Mouse (Mus musculus) ovary, postnatal 10 days (tissue): ENCODE data around the gene Trappc3.

Experiments used
- DNase-seq: peaks from one replicate; pipeline ENCODE4 v3.0.0; 2022; ENCODE audit warnings: low spot score

Gene Trappc3

GRCm38 (mm10) chr4:126251655-126252254 is 10.4 kb upstream of the Trappc3 start:
- no peak for DNase-seq

DNA sequence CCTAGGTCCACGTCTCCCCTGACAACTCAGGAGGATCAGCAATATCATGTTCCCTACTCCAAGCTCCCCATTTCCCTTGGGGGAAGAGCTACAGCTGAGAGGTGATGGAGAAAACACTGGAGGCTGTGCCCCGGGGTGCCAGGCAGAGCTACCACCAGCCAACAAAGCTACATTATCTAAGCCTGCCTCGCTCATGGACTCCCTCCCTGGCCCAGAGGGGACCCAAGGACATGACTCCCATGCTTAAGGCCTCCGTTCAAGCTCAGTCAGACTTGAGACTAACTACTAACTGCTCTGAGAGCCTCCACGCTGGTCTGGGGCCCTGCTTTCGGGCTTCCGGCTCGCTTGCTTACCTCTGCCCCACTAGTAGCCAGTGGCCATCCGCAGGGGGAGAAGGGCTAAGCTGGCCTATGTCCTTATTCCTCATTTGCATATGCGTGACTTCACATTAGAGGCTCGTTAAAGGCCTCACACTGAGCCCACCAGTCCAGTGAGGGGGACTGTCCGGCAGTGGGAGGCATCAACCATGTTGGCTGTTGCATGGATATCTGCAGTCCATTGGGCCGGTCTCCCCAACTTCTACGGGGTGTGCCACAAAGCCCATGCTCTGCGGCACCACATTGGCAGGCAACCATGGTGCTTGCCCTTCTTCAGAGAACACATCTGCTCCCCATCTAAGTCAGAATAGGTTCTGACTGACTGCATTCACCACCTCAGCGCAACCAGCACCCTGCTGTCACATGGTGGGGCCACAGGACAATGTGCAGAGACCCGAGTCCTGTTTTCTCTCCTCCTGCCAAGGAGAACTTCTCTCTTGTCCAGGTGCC is 9.5 kb upstream of the Trappc3 start:
- no peak for DNase-seq

DNA sequence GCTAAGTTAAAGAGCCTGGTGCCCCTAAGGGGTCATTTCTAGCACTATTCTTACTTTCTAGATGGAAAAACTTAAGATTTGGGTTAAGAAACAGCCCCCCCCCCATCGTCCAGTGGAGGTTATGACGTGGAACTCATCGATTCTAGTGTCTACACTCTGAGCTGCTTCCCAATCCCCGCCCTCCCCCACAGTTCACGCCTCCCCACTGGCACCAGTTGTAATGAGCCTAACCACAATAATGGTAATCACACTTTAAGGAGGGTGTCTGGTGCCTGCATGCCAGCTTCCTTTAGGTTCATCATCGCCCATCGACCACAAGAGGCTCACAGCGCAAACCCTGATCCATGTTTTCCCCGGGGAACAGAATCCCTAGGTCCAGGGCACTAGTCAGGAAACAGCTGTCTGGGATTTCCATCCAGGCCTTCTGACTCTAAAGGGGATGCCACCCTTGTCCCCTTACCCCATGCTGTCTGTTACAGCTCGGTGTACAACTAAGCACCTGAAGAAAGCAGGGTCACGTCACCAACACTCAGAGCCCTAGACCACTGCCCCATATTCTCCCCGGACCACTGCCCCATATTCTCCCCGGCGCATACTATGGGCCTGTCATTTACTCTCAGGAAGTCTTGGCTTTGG is 8.4 kb upstream of the Trappc3 start:
- no peak for DNase-seq

GRCm38 (mm10) chr4:126254315-126255112 is 7.6 kb upstream of the Trappc3 start:
- no peak for DNase-seq

- no peak for DNase-seq
These were observed 6.8 kb upstream of the Trappc3 start for GRCm38 (mm10) chr4:126255113-126256001.

GRCm38 (mm10) chr4:126256131-126256791 is 5.9 kb upstream of the Trappc3 start, which contains the start of gene Map7d1:
TSS of gene Map7d1 (minus strand) at chr4:126256343.
- DNase-seq: peak; percentile 88

DNA sequence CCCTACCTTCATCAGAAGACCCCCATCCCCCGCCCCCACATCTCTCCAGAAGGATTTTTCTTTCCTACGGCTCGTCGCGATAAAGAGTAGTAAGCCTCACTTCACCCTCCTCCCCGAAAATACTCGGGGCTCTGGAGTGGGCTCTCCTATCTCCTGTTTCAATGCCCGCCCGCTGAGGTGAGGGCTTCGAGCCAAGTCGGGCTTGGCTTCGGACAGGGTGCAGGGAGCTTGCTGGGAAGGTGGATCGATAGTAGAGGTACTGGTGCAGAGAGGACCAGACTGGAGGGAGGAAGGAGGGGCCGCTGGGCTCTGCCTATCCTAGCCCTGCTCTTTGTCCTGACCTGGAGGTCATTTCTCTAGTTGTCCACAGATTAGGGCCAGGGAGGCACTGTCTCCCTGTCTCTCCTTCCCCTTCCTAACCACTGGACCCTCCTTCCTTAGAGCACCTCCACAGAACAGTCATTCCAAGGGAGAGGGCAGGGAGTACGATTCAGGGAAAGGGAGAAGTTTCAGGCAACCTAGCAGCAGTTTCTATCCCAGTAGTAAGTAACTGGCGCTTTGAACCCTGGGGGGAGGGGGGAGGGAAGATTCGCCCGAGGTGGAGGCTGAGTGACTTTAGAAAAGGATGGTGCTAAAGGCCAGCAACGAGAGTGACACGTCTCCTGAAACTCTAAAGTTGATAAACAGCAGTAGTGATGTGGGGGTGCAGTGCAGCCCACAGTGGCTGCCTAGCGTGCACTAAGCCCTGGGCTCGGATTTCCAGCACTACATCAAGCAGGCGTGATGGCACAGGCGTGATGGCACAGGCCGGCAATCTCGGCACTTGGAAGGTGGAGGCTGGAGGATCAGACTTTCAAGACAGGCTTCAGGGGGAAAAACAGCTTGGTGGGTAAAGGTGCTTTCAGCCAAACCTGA is 4.9 kb upstream of the Trappc3 start:
- no peak for DNase-seq

GRCm38 (mm10) chr4:126259063-126259462 is 3.1 kb upstream of the Trappc3 start:
- DNase-seq: no peak

GRCm38 (mm10) chr4:126259523-126260160 is 2.5 kb upstream of the Trappc3 start:
- no peak for DNase-seq

DNA sequence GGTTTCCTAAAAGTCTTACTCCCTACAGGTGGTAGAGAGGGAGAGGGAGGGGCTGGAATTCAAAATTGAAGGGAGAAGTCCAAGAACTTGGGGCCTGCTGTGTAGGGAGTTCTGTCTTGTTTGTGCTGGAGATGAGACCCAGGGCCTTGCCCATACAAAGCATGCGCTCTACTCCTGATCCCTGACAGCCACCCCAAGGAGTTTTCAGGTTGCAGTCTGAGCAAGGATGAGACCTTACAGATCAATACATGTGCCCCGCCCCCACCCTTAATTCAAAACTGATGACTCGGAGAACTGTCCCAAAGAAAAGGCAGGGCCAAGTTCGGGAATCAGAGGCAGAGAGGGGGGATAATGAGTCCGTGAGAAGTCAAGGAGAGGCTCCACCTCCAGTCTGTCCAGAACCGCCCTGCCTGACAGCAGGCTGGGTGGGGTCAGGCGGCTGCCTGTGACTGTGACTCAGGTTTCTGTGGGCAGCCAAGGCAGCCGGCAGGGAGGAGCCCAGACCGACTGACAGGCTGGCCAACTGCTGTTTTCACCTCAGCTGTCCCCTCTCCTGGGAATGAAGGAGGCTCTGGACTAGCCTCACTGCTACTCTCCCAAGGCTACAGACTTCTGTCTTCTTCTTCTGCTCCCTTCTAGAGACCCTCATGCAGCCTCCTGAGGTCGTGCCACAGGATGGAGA is 1.5 kb upstream of the Trappc3 start:
- DNase-seq: no peak

DNA sequence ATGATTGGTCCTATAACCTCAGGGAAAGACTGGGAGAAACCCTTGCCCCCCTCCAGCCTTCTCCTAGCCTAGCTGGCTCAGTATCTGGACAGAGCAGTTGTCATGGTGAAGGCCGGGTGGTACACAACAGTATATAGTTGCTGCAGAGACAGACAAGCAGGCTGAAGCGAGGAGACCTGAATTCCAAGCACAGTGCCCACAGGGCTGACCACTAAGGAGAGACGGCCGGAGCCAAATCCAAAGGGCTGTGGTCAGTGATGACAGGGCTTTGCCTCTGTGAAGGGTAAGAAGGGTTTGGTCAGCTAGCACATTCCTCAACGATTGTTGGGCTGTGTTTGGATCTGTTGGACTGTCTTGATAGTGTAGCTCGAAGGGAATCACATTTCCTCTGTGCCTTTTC is 859 bp upstream of the Trappc3 start:
- no peak for DNase-seq

DNA sequence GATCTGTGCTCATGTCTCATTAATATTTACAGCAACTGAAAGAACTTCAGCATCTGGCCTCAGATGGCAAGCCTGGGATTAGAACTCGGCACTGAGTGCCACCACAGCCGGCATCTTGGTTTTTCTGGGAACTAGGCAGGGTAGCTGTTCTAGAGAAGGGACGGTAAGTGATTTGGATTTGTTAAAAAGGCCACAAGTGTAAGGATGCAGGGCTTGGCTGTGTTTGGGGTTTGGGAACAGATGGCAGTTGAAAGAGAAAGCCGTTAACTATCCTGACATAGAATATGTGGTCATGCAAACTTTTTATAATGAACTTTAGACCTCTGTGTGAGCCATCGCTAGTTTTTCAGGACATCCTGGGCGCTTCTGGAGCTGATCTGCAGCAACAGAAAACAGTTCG is 450 bp upstream of the Trappc3 start:
- DNase-seq: no peak

DNA sequence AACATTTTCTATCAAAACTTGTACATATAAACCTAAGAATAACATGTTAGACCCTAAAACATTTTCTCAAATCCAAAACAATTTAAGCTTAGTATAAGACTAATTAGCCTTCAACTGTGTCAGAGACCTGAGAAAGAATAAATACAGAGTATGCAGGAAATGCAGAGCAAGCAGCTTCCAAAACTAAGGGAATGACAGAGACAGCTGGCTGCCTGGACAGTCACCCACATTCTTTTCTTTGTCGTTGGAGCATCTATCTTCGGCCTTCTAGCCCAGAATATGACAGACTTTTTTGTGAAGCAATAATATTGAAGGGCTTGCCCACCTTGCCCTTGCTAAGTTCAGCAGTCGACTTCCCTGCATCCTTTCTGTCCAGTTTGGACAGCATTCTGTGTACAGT is 7.2 kb downstream of the Trappc3 start:
- DNase-seq: no peak

GRCm38 (mm10) chr4:126273753-126274152 is 11.6 kb downstream of the Trappc3 start:
- DNase-seq: no peak

DNA sequence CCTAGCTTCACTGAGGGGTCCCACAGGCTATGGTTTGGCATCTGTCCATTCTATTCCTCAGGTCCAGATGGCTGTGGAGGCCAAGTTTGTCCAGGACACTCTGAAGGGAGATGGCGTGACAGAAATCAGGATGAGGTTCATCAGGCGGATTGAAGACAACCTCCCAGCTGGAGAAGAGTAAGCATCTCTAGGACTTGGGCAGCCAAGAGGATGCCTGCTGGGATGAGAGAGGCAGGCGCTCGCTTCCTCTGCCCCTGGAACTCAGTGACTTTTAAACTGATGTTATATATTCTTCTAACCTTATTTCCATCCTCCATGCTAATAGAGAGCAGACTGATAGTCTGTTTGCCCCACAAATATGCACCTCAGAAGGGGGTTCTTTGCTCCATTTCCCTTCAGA is 13.0 kb downstream of the Trappc3 start:
- DNase-seq: no peak

- DNase-seq: no peak
These were observed 13.6 kb downstream of the Trappc3 start for GRCm38 (mm10) chr4:126275681-126276131.

- DNase-seq: no peak
These were observed 15.9 kb downstream of the Trappc3 start for GRCm38 (mm10) chr4:126277906-126278564.

DNA sequence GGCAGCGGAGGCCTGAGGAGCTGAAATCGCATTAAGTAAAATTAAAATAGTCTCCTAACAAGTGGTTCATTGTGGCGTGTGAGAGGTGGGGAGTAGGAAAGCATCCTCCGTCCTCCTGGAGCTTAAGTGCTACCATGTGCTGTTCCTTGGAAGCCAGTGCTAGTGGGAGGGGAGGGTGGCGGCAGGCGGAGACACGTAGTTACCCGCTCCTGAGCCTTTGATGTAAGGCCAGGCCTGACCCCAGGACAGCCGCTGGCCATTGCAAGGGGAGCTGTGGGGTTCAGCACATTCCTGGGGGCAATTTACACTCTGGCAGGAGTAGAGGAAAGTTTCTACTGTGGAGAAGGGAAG is 16.4 kb downstream of the Trappc3 start:
- no peak for DNase-seq
